Mouse (Mus musculus) ZHBTc4 (cell line): ENCODE results near the gene Kif13a.

Experiments
- DNase-seq: peaks from one replicate; pipeline ENCODE4 v3.0.0-alpha.2; 2011; ENCODE audit warnings: low read depth, low spot score

Kif13a gene

GRCm38 (mm10) chr13:46929719-46930658 is at the start of gene Kif13a:
Kif13a (minus strand) TSS chr13:46929867.
- DNase-seq: peak; percentile 97

- peak; percentile 39 for DNase-seq
These were observed 46.9 kb upstream of the Kif13a start for GRCm38 (mm10) chr13:46976532-46976931.

GRCm38 (mm10) chr13:46975930-46976329 is 46.3 kb upstream of the Kif13a start:
- DNase-seq: no peak

GRCm38 (mm10) chr13:46975031-46975551 is 45.4 kb upstream of the Kif13a start:
- peak; percentile 86 for DNase-seq

GRCm38 (mm10) chr13:46970286-46970945 is 40.7 kb upstream of the Kif13a start:
- DNase-seq: no peak

- DNase-seq: no peak
These were observed 39.0 kb upstream of the Kif13a start for GRCm38 (mm10) chr13:46968626-46969025.

- no peak for DNase-seq
These were observed 37.6 kb upstream of the Kif13a start for GRCm38 (mm10) chr13:46967308-46967707.

GRCm38 (mm10) chr13:46960878-46961474 is 31.3 kb upstream of the Kif13a start:
- no peak for DNase-seq

GRCm38 (mm10) chr13:46959139-46959538 is 29.5 kb upstream of the Kif13a start:
- DNase-seq: no peak

GRCm38 (mm10) chr13:46951212-46951611 is 21.5 kb upstream of the Kif13a start:
- DNase-seq: no peak

GRCm38 (mm10) chr13:46949741-46950140 is 20.1 kb upstream of the Kif13a start:
- DNase-seq: no peak

- no peak for DNase-seq
These were observed 18.4 kb upstream of the Kif13a start for GRCm38 (mm10) chr13:46948027-46948426.

- no peak for DNase-seq
These were observed 16.4 kb upstream of the Kif13a start for GRCm38 (mm10) chr13:46946041-46946440.

- peak; percentile 54 for DNase-seq
These were observed 15.6 kb upstream of the Kif13a start for GRCm38 (mm10) chr13:46945256-46945655.

GRCm38 (mm10) chr13:46943294-46943693 is 13.6 kb upstream of the Kif13a start:
- DNase-seq: peak; percentile 91

- no peak for DNase-seq
These were observed 4.4 kb upstream of the Kif13a start for GRCm38 (mm10) chr13:46934116-46934515.

GRCm38 (mm10) chr13:46932846-46933245 is 3.2 kb upstream of the Kif13a start:
- no peak for DNase-seq

- DNase-seq: no peak
These were observed 2.4 kb upstream of the Kif13a start for GRCm38 (mm10) chr13:46932049-46932448.

GRCm38 (mm10) chr13:46930659-46931046 is 986 bp upstream of the Kif13a start:
- DNase-seq: peak; percentile 67

GRCm38 (mm10) chr13:46928961-46929691 is 541 bp downstream of the Kif13a start:
- DNase-seq: peak; percentile 80

- DNase-seq: no peak
These were observed 1.3 kb downstream of the Kif13a start for GRCm38 (mm10) chr13:46928404-46928803.
